Mouse (Mus musculus) induced T-regulatory cell, adult 2 months (primary cell): ENCODE data around the gene Pheta2.
"Not testable (repeated sequence)": the region's sequence is repeated elsewhere in the genome, so short reads cannot be mapped to it uniquely, and the experiment has no call there.

Experiments
- DNase-seq: peaks from one replicate; pipeline ENCODE4 v3.0.0-alpha.2; 2012; ENCODE audit warnings: low read depth

The Pheta2 gene

GRCm38 (mm10) chr15:82343368-82344287 lies 4.9 kb downstream of the Pheta2 start:
- DNase-seq = no peak

GRCm38 (mm10) chr15:82344971-82345370 lies 6.2 kb downstream of the Pheta2 start:
- DNase-seq = peak; percentile 39

GRCm38 (mm10) chr15:82345820-82346470 lies 7.2 kb downstream of the Pheta2 start:
- peak; percentile 100 for DNase-seq

GRCm38 (mm10) chr15:82346580-82347302 lies 8.0 kb downstream of the Pheta2 start:
- DNase-seq = peak; percentile 61

- DNase-seq = no peak
Measured at GRCm38 (mm10) chr15:82347303-82347676, 8.5 kb downstream of the Pheta2 start.

- no peak for DNase-seq
Measured at GRCm38 (mm10) chr15:82347852-82348251, 9.1 kb downstream of the Pheta2 start.

GRCm38 (mm10) chr15:82348258-82348998 lies 9.7 kb downstream of the Pheta2 start:
- no peak for DNase-seq

GRCm38 (mm10) chr15:82348999-82349341 lies 10.2 kb downstream of the Pheta2 start:
- no peak for DNase-seq

- DNase-seq = no peak
Measured at GRCm38 (mm10) chr15:82350349-82350748, 11.6 kb downstream of the Pheta2 start.

GRCm38 (mm10) chr15:82351480-82351879 lies 12.7 kb downstream of the Pheta2 start:
- no peak for DNase-seq

GRCm38 (mm10) chr15:82353078-82353744 lies 14.5 kb downstream of the Pheta2 start:
- DNase-seq = no peak

- no peak for DNase-seq
Measured at GRCm38 (mm10) chr15:82353745-82354113, 15.0 kb downstream of the Pheta2 start.

GRCm38 (mm10) chr15:82354126-82354945 lies 15.6 kb downstream of the Pheta2 start, which contains the start of gene Ndufa6:
Gene Ndufa6 (minus strand): TSS chr15:82354322.
- peak; percentile 99 for DNase-seq

- DNase-seq = no peak
Measured at GRCm38 (mm10) chr15:82358431-82359260, 19.9 kb downstream of the Pheta2 start.

GRCm38 (mm10) chr15:82361459-82362018 lies 22.8 kb downstream of the Pheta2 start:
- peak; percentile 52 for DNase-seq

- no peak for DNase-seq
Measured at GRCm38 (mm10) chr15:82362234-82362633, 23.5 kb downstream of the Pheta2 start.

GRCm38 (mm10) chr15:82363801-82364200 lies 25.1 kb downstream of the Pheta2 start:
- DNase-seq = not testable (repeated sequence)

GRCm38 (mm10) chr15:82364561-82364960 lies 25.8 kb downstream of the Pheta2 start:
- DNase-seq = not testable (repeated sequence)

- DNase-seq = no peak
Measured at GRCm38 (mm10) chr15:82368146-82368545, 29.4 kb downstream of the Pheta2 start.
